Mouse (Mus musculus) heart, embryonic 16.5 days (tissue): Measurements from ENCODE around the gene Wbp1l. TPM values are rescaled to one million over a fixed set of nuclear protein-coding genes. Genes with fewer than 3 reads are reported as not detected.

Experiments used
- ATAC-seq: fragments of 200-750 bp; cut with Nextera tagmentation; replicated peaks from 2 replicates; pipeline ENCODE4 v1.8.0; 2017; ENCODE audit warnings: moderate number of reproducible peaks; ENCODE audit not compliant: insufficient read depth, low FRiP score; ENCODE audit errors: extremely low read depth
- H3K27ac ChIP-seq: fragments of 300-500 bp; sonication (generic); 2 replicates; pipeline ENCODE4 v1.5.1; 2014; ENCODE audit warnings: mild to moderate bottlenecking, low read length, control low read depth, moderate library complexity
- H3K27me3 ChIP-seq: fragments of 300-500 bp; sonication (generic); 2 replicates; pipeline ENCODE4 v1.6.1; 2014; ENCODE audit warnings: low read length, mixed read lengths; ENCODE audit not compliant: control insufficient read depth, insufficient read depth
- H3K36me3 ChIP-seq: fragments of 300-500 bp; sonication (generic); 2 replicates; pipeline ENCODE4 v1.6.1; 2014; ENCODE audit not compliant: control insufficient read depth, insufficient read depth
- H3K4me1 ChIP-seq: fragments of 300-500 bp; sonication (generic); 2 replicates; pipeline ENCODE4 v1.6.1; 2014; ENCODE audit warnings: low read length, mixed read lengths; ENCODE audit not compliant: control insufficient read depth, insufficient read depth
- H3K4me2 ChIP-seq: fragments of 300-500 bp; sonication (generic); 2 replicates; pipeline ENCODE4 v1.6.1; 2014; ENCODE audit warnings: low read depth, mild to moderate bottlenecking, control low read depth, low read length
- H3K4me3 ChIP-seq: fragments of 300-500 bp; sonication (generic); 2 replicates; pipeline ENCODE4 v1.5.1; 2014; ENCODE audit warnings: mild to moderate bottlenecking, control low read depth, low read length
- H3K9ac ChIP-seq: fragments of 300-500 bp; sonication (generic); 2 replicates; pipeline ENCODE4 v1.6.1; 2014; ENCODE audit warnings: low read length, control low read depth
- H3K9me3 ChIP-seq: fragments of 300-500 bp; sonication (generic); replicated peaks from 2 replicates; pipeline ENCODE4 v1.6.1; 2016; ENCODE audit warnings: low read length; ENCODE audit not compliant: control insufficient read depth
- WGBS: fragments of 180-500 bp; shearing (Covaris S2); extraction: QIAGEN DNeasy Blood & Tissue Kit; methylation state at CpG from one replicate; pipeline ENCODE4 v1.1.7; 2014; 5-methylcytosine and 5-hydroxymethylcytosine counted together
- polyA plus RNA-seq: library from polyadenylated mRNA; unstranded; fragments of >200 nt; fragmentation: Nextera tagmentation; extraction: Ambion mirVana; gene quantifications from 2 replicates; pipeline ENCODE4 v1.2.1, GENCODE M21; 2015

Gene Wbp1l
- polyA plus RNA-seq, 1 experiment from 2014 or later: 60.5 TPM

DNA sequence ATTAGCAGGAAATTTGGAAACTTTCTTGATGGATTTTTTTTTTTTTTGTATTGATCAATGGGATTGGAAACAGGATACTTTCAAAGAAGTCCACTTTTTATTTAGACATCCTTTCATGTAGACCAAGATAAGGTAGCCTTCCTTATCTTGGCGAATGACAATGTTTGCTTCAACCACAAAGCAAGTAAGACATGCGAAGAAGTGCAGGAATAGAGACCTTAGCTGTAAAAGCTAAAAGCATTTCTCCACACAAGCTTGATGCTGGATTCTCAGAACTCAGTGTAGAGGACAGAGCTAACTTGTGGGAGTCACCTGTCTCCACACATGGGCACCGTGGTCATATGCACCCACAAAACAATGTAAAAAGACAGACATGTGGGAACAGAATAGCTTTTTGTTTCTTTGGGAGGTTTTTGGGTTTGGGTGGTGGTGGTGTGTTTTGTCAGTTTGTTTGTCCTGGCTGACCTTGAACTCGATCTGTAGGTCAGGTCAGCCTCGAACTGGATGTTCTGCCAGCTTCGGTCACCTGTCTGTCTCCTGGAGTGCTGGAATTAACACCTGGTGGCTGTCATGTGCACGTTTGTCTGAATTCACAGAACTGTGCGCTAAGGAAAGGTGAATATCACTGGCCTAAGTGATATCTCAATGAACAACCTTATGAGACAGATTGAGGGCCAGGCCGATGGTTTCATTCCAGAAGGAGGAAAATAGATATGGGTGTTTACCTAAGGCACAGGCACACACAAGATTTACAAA, 107.8 kb downstream of the Wbp1l start:
- ATAC-seq: no peak
- Histone ChIP-seq H3K4me2 (peak overlapping the region; percentile 81), H3K36me3 (peaks cover 3% of the 10 kb centered on the region; the same call in 1 of the 2 replicates), H3K4me1 (peaks cover 11% of the 10 kb centered on the region; the same call in 1 of the 2 replicates), H3K9ac (peak overlapping the region; percentile 75; the same call in 1 of the 2 replicates), H3K4me3 (peak overlapping the region; percentile 59), H3K9me3 (no peaks in the 10 kb centered on the region), H3K27me3 (peaks cover 2% of the 10 kb centered on the region; the same call in 1 of the 2 replicates), H3K27ac (no peak overlapping the region)
- WGBS: 53% methylated on average over 9 of the region's 9 CpGs

Other genes with a start within 250 kb of the Wbp1l start
- 1.1 and 1.2 TPM in 2 replicates for gene 2310034G01Rik, start 248.8 kb upstream of the Wbp1l start, polyA plus RNA-seq
- 126 and 130 TPM in 2 replicates for gene Actr1a, start 203.3 kb upstream of the Wbp1l start, polyA plus RNA-seq
- gene Sufu, start 202.2 kb upstream of the Wbp1l start, polyA plus RNA-seq: 17.6 and 18.8 TPM in 2 replicates
- 17.0 and 19.4 TPM in 2 replicates for gene Trim8, start 97.4 kb upstream of the Wbp1l start, polyA plus RNA-seq
- gene Arl3, start 25.9 kb upstream of the Wbp1l start, polyA plus RNA-seq: 95.6 and 101 TPM in 2 replicates
- gene Sfxn2, start 25.7 kb upstream of the Wbp1l start, polyA plus RNA-seq: 10.0 and 11.4 TPM in 2 replicates
- 1.00 and 1.7 TPM in 2 replicates for gene Cyp17a1, start 74.1 kb downstream of the Wbp1l start, polyA plus RNA-seq
- gene Borcs7, start 90.8 kb downstream of the Wbp1l start, polyA plus RNA-seq: 13.7 and 14.9 TPM in 2 replicates
- gene As3mt, start 108.4 kb downstream of the Wbp1l start, polyA plus RNA-seq: 46.7 and 52.1 TPM in 2 replicates
- gene Cnnm2, start 162.5 kb downstream of the Wbp1l start, polyA plus RNA-seq: 1.9 and 2.7 TPM in 2 replicates